Mouse (Mus musculus) liver, embryonic 11.5 days (tissue): Measurements from ENCODE around the gene Hyal2. TPM values are rescaled to one million over a fixed set of nuclear protein-coding genes. Genes with fewer than 3 reads are reported as not detected.
A peak's percentile ranks its signal among the peaks of the same experiment; 100 is the strongest.

Source experiments
- ATAC-seq: fragments of 200-750 bp; cut with Nextera tagmentation; replicated peaks from 2 replicates; pipeline ENCODE4 v1.8.0; 2017; ENCODE audit warnings: moderate number of reproducible peaks, mild to moderate bottlenecking, moderate TSS enrichment, moderate library complexity; ENCODE audit not compliant: low FRiP score
- DNase-seq: peaks from one replicate; pipeline ENCODE4 v3.0.0-alpha.2; 2017; ENCODE audit warnings: low spot score
- H3K27ac ChIP-seq: fragments of 300-500 bp; sonication (generic); 2 replicates; pipeline ENCODE4 v1.5.1; 2014; ENCODE audit warnings: mild to moderate bottlenecking, low read depth, low read length, control low read depth
- H3K27me3 ChIP-seq: fragments of 300-500 bp; sonication (generic); replicated peaks from 2 replicates; pipeline ENCODE4 v1.6.1; 2014; ENCODE audit warnings: low read length, mixed read lengths; ENCODE audit not compliant: control insufficient read depth, insufficient read depth
- H3K36me3 ChIP-seq: fragments of 300-500 bp; sonication (generic); 2 replicates; pipeline ENCODE4 v1.6.1; 2014; ENCODE audit warnings: mild to moderate bottlenecking, low read length, moderate library complexity, mixed read lengths; ENCODE audit not compliant: control insufficient read depth, insufficient read depth
- H3K4me1 ChIP-seq: fragments of 300-500 bp; sonication (generic); replicated peaks from 2 replicates; pipeline ENCODE4 v1.6.1; 2014; ENCODE audit warnings: low read length, mixed read lengths; ENCODE audit not compliant: control insufficient read depth, insufficient read depth
- H3K4me2 ChIP-seq: fragments of 300-500 bp; sonication (generic); 2 replicates; pipeline ENCODE4 v1.6.1; 2014; ENCODE audit warnings: mild to moderate bottlenecking, control low read depth, moderate library complexity
- H3K4me3 ChIP-seq: fragments of 300-500 bp; sonication (generic); 2 replicates; pipeline ENCODE4 v1.5.1; 2014; ENCODE audit warnings: low read depth, low read length, control low read depth
- H3K9ac ChIP-seq: fragments of 300-500 bp; sonication (generic); 2 replicates; pipeline ENCODE4 v1.6.1; 2014; ENCODE audit warnings: low read depth, low read length, control low read depth
- H3K9me3 ChIP-seq: fragments of 300-500 bp; sonication (generic); 2 replicates; pipeline ENCODE4 v1.6.1; 2016; ENCODE audit warnings: low read length, inconsistent platforms, mixed read lengths; ENCODE audit not compliant: control insufficient read depth
- WGBS: fragments of 180-500 bp; shearing (Covaris S2); extraction: QIAGEN DNeasy Blood & Tissue Kit; methylation state at CpG from one replicate; pipeline ENCODE4 v1.1.7; 2014; 5-methylcytosine and 5-hydroxymethylcytosine counted together
- polyA plus RNA-seq: library from polyadenylated mRNA; unstranded; fragments of >200 nt; fragmentation: Nextera tagmentation; extraction: Ambion mirVana; gene quantifications from 2 replicates; pipeline ENCODE4 v1.2.1, GENCODE M21; 2014

Hyal2 gene
- polyA plus RNA-seq, 1 experiment from 2014 or later = 89.7 TPM

GRCm38 (mm10) chr9:107594281-107595062 is 26.7 kb downstream of the Hyal2 start:
- Histone ChIP-seq H3K36me3 (peaks cover 52% of the 10 kb centered on the region), H3K4me2 (no peak overlapping the region), H3K4me3 (no peak overlapping the region), H3K9me3 (no peaks in the 10 kb centered on the region), H3K27me3 (peaks cover 12% of the 10 kb centered on the region), H3K27ac (no peak overlapping the region), H3K9ac (no peak overlapping the region), H3K4me1 (peaks cover 13% of the 10 kb centered on the region)
- 81% methylated on average over 8 of the region's 8 CpGs for WGBS
- DNase-seq (no peak), ATAC-seq (no peak)

GRCm38 (mm10) chr9:107596619-107597569 is 29.1 kb downstream of the Hyal2 start:
- no peak for DNase-seq
- Histone ChIP-seq H3K4me3 (no peak overlapping the region), H3K27me3 (peaks cover 24% of the 10 kb centered on the region), H3K36me3 (peaks cover 29% of the 10 kb centered on the region), H3K27ac (no peak overlapping the region), H3K9ac (no peak overlapping the region), H3K4me1 (no peaks in the 10 kb centered on the region; the same call in 1 of the 2 replicates), H3K9me3 (no peaks in the 10 kb centered on the region), H3K4me2 (no peak overlapping the region)
- no peak for ATAC-seq
- WGBS = 81% methylated on average over 11 of the region's 11 CpGs

GRCm38 (mm10) chr9:107598385-107598784 is 30.6 kb downstream of the Hyal2 start:
- peaks cover 4% of the 10 kb centered on the region; the same call in 1 of the 2 replicates for H3K4me1 ChIP-seq
- no peak for ATAC-seq
- peaks cover 24% of the 10 kb centered on the region for H3K27me3 ChIP-seq
- no peak for DNase-seq
- H3K9ac ChIP-seq = no peak overlapping the region
- no peaks in the 10 kb centered on the region for H3K9me3 ChIP-seq
- H3K4me2 ChIP-seq = no peak overlapping the region
- H3K4me3 ChIP-seq = no peak overlapping the region
- H3K36me3 ChIP-seq = peaks cover 16% of the 10 kb centered on the region
- no peak overlapping the region for H3K27ac ChIP-seq
- WGBS = 66% methylated on average over 5 of the region's 5 CpGs

GRCm38 (mm10) chr9:107599433-107599832 is 31.7 kb downstream of the Hyal2 start:
- 81% methylated on average over 9 of the region's 9 CpGs for WGBS
- peaks cover 24% of the 10 kb centered on the region for H3K27me3 ChIP-seq

GRCm38 (mm10) chr9:107599842-107600241 is 32.1 kb downstream of the Hyal2 start:
- no peak overlapping the region for H3K27ac ChIP-seq
- no peak for DNase-seq
- H3K9me3 ChIP-seq = no peaks in the 10 kb centered on the region
- peaks cover 24% of the 10 kb centered on the region for H3K27me3 ChIP-seq
- ATAC-seq = no peak
- H3K36me3 ChIP-seq = peaks cover 3% of the 10 kb centered on the region; the same call in 1 of the 2 replicates
- H3K4me2 ChIP-seq = no peak overlapping the region
- H3K9ac ChIP-seq = no peak overlapping the region
- WGBS = 64% methylated on average over 14 of the region's 14 CpGs
- no peak overlapping the region for H3K4me3 ChIP-seq
- H3K4me1 ChIP-seq = peaks cover 4% of the 10 kb centered on the region

More at GRCm38 (mm10) chr9:107599433-107599832, 31.7 kb downstream of the Hyal2 start:
- no peak overlapping the region for H3K4me3 ChIP-seq
- H3K27ac ChIP-seq = no peak overlapping the region
- H3K9ac ChIP-seq = no peak overlapping the region
- no peak overlapping the region for H3K4me2 ChIP-seq
- no peaks in the 10 kb centered on the region for H3K9me3 ChIP-seq
- peaks cover 4% of the 10 kb centered on the region; the same call in 1 of the 2 replicates for H3K4me1 ChIP-seq
- DNase-seq (no peak), ATAC-seq (no peak)
- H3K36me3 ChIP-seq = peaks cover 7% of the 10 kb centered on the region; the same call in 1 of the 2 replicates

GRCm38 (mm10) chr9:107600745-107601144 is 33.0 kb downstream of the Hyal2 start:
- peaks cover 8% of the 10 kb centered on the region for H3K4me1 ChIP-seq

GRCm38 (mm10) chr9:107601275-107601674 is 33.5 kb downstream of the Hyal2 start:
- DNase-seq (no peak), ATAC-seq (no peak)
- Histone ChIP-seq H3K9ac (no peak overlapping the region), H3K4me2 (no peak overlapping the region), H3K4me1 (peaks cover 8% of the 10 kb centered on the region), H3K9me3 (no peaks in the 10 kb centered on the region), H3K36me3 (no peaks in the 10 kb centered on the region), H3K27me3 (peaks cover 24% of the 10 kb centered on the region), H3K4me3 (no peak overlapping the region), H3K27ac (no peak overlapping the region)
- WGBS = 85% methylated on average over 11 of the region's 11 CpGs

More at GRCm38 (mm10) chr9:107600745-107601144, 33.0 kb downstream of the Hyal2 start:
- peaks cover 2% of the 10 kb centered on the region; the same call in 1 of the 2 replicates for H3K36me3 ChIP-seq
- no peak overlapping the region for H3K4me2 ChIP-seq
- ATAC-seq = no peak
- no peak overlapping the region for H3K4me3 ChIP-seq
- H3K27ac ChIP-seq = no peak overlapping the region
- no peak for DNase-seq
- peaks cover 24% of the 10 kb centered on the region for H3K27me3 ChIP-seq
- WGBS = 70% methylated on average over 12 of the region's 12 CpGs
- no peak overlapping the region for H3K9ac ChIP-seq
- H3K9me3 ChIP-seq = no peaks in the 10 kb centered on the region

- ATAC-seq (peak; percentile 69), DNase-seq (peak; percentile 91)
- Histone ChIP-seq H3K9ac (no peak overlapping the region), H3K4me1 (peaks cover 10% of the 10 kb centered on the region), H3K36me3 (no peaks in the 10 kb centered on the region), H3K27ac (no peak overlapping the region), H3K27me3 (peaks cover 24% of the 10 kb centered on the region), H3K4me2 (peak overlapping the region; percentile 44), H3K9me3 (no peaks in the 10 kb centered on the region), H3K4me3 (peak overlapping the region; percentile 18; the same call in 1 of the 2 replicates)
- 7% methylated on average over 10 of the region's 10 CpGs for WGBS
Observed at GRCm38 (mm10) chr9:107602068-107602648, 34.4 kb downstream of the Hyal2 start.
